Mouse (Mus musculus): ENCODE data around the gene Dnajc8.

- no peak for TF ChIP-seq POLR2A (IDR thresholded peaks at IDR 0.05; ENCODE audit: borderline replicate concordance, extremely low read depth, low read depth, low read length)
- TF ChIP-seq CTCF (IDR thresholded peaks at IDR 0.05; ENCODE audit: insufficient read depth, low read length) = no peak
Measured at GRCm38 (mm10) chr4:132567361-132567779, 32.0 kb downstream of the Dnajc8 start.

Data from lung, adult 2 months (tissue).